Mouse (Mus musculus) C2C12 (cell line): ENCODE data around the gene Hyal5.

Experiments
- CTCF ChIP-seq: IDR thresholded peaks from one replicate; pipeline ENCODE4 v1.5.1; 2011; ENCODE audit not compliant: control insufficient read depth, insufficient read depth, insufficient read length
- MAX ChIP-seq: IDR thresholded peaks from one replicate; pipeline ENCODE4 v1.6.1; 2011; ENCODE audit warnings: mild to moderate bottlenecking, control low read depth
- MYOG ChIP-seq: IDR thresholded peaks from one replicate; pipeline ENCODE4 v1.6.1; 2011; ENCODE audit not compliant: control insufficient read depth, insufficient read length; ENCODE audit errors: extremely low read depth
- USF1 ChIP-seq: IDR thresholded peaks from one replicate; pipeline ENCODE4 v1.6.1; 2011; ENCODE audit warnings: low read depth, mild to moderate bottlenecking, control low read depth, moderate library complexity

- no peak for TF ChIP-seq CTCF
- TF ChIP-seq MAX: no peak
- no peak for TF ChIP-seq MYOG
- no peak for TF ChIP-seq USF1
These were observed at the start of gene Hyal5 for GRCm38 (mm10) chr6:24857697-24858096.
